Mouse (Mus musculus): ENCODE results near the gene Wnt5b. TPM values are rescaled to one million over a fixed set of nuclear protein-coding genes. Genes with fewer than 3 reads are reported as not detected.

Wnt5b gene
- polyA plus RNA-seq, 2 experiments: 0.26 to 0.50 TPM

- peak; percentile 50 to 60 (median 60) for DNase-seq (ENCODE audit: low read depth in 3 of 3, low spot score in 3 of 3)
- Histone ChIP-seq H3K9me3 (ENCODE audit: control insufficient read depth, low read length) (no peaks in the 10 kb centered on the region), H3K27me3 (ENCODE audit: control insufficient read depth, insufficient read depth, low read length) (no peaks in the 10 kb centered on the region), H3K36me3 (replicated peaks; ENCODE audit: control insufficient read depth, insufficient read depth, low read depth) (no peaks in the 10 kb centered on the region), H3K4me2 (ENCODE audit: low read depth) (peak within 1 kb of the TSS; percentile 47), H3K4me1 (replicated peaks; ENCODE audit: control insufficient read depth in 2 of 2, insufficient read depth in 2 of 2, low read length in 1 of 2) (peaks cover 0 to 12% of the 10 kb centered on the region in 2 experiments; a peak in 3 of 4 replicates), H3K27ac (no peak within 1 kb of the TSS), H3K9ac (replicated peaks) (no peak within 1 kb of the TSS), H3K4me3 (ENCODE audit: insufficient read depth in 1 of 2, low read depth in 2 of 2, low read length in 2 of 2) (0 out of 4 replicates have a peak within 1 kb of the TSS, but pooled peaks of 1 of the 2 experiments have one; percentile 17)
- peak; percentile 77 for ATAC-seq (ENCODE audit: insufficient read depth)
- WGBS (ENCODE audit: insufficient replicate concordance): 2% methylated on average over 12 of the region's 12 CpGs
- TF ChIP-seq EP300 (IDR thresholded peaks at IDR 0.05; ENCODE audit: low read depth) (no peak), CTCF (IDR thresholded peaks at IDR 0.05; ENCODE audit: low read depth) (no peak)
Observed at GRCm38 (mm10) chr6:119417354-119417753, 126.8 kb downstream of the Wnt5b start, which contains the start of gene Adipor2. TSS of gene Adipor2 (minus strand) at chr6:119417704.

GRCm38 (mm10) chr6:119416643-119417042 lies 127.5 kb downstream of the Wnt5b start:
- DNase-seq (ENCODE audit: low read depth in 3 of 3, low spot score in 3 of 3): no peak
- Histone ChIP-seq H3K4me3 (ENCODE audit: insufficient read depth in 1 of 2, low read depth in 2 of 2, low read length in 2 of 2) (no peak overlapping the region), H3K36me3 (replicated peaks; ENCODE audit: control insufficient read depth, insufficient read depth, low read depth) (no peaks in the 10 kb centered on the region), H3K4me1 (replicated peaks; ENCODE audit: control insufficient read depth in 2 of 2, insufficient read depth in 2 of 2, low read length in 1 of 2) (peaks cover 0 to 12% of the 10 kb centered on the region in 2 experiments; a peak in 3 of 4 replicates), H3K27me3 (ENCODE audit: control insufficient read depth, insufficient read depth, low read length) (no peaks in the 10 kb centered on the region), H3K9me3 (ENCODE audit: control insufficient read depth, low read length) (no peaks in the 10 kb centered on the region), H3K4me2 (ENCODE audit: low read depth) (peak overlapping the region; percentile 47), H3K9ac (replicated peaks) (no peak overlapping the region), H3K27ac (no peak overlapping the region)
- 48% methylated on average over 6 of the region's 6 CpGs for WGBS (ENCODE audit: insufficient replicate concordance)
- ATAC-seq (ENCODE audit: insufficient read depth): no peak
- TF ChIP-seq EP300 (IDR thresholded peaks at IDR 0.05; ENCODE audit: low read depth) (no peak), CTCF (IDR thresholded peaks at IDR 0.05; ENCODE audit: low read depth) (no peak)

- whole genome bisulfite sequencing (ENCODE audit: insufficient replicate concordance): 60% methylated on average over 15 of the region's 15 CpGs
- Histone ChIP-seq H3K4me1 (replicated peaks; ENCODE audit: control insufficient read depth in 2 of 2, insufficient read depth in 2 of 2, low read length in 1 of 2) (peaks cover 0 to 5% of the 10 kb centered on the region in 2 experiments; a peak in 2 of 4 replicates), H3K9ac (replicated peaks) (no peak overlapping the region), H3K27ac (no peak overlapping the region), H3K9me3 (ENCODE audit: control insufficient read depth, low read length) (no peaks in the 10 kb centered on the region), H3K4me3 (ENCODE audit: insufficient read depth in 1 of 2, low read depth in 2 of 2, low read length in 2 of 2) (no peak overlapping the region), H3K27me3 (ENCODE audit: control insufficient read depth, insufficient read depth, low read length) (no peaks in the 10 kb centered on the region), H3K4me2 (ENCODE audit: low read depth) (no peak overlapping the region), H3K36me3 (replicated peaks; ENCODE audit: control insufficient read depth, insufficient read depth, low read depth) (no peaks in the 10 kb centered on the region)
- ATAC-seq (ENCODE audit: insufficient read depth) (no peak), DNase-seq (ENCODE audit: low read depth in 3 of 3, low spot score in 3 of 3) (no peak)
- TF ChIP-seq CTCF (IDR thresholded peaks at IDR 0.05; ENCODE audit: low read depth): no peak
Observed at GRCm38 (mm10) chr6:119414262-119415043, 129.7 kb downstream of the Wnt5b start.

GRCm38 (mm10) chr6:119412588-119412987 lies 131.6 kb downstream of the Wnt5b start:
- ATAC-seq (ENCODE audit: insufficient read depth): no peak
- no peak overlapping the region for H3K4me3 ChIP-seq (ENCODE audit: insufficient read depth in 1 of 2, low read depth in 2 of 2, low read length in 2 of 2)
- no peaks in the 10 kb centered on the region for H3K27me3 ChIP-seq (ENCODE audit: control insufficient read depth, insufficient read depth, low read length)
- DNase-seq (ENCODE audit: low read depth in 3 of 3, low spot score in 3 of 3): no peak
- no peak for TF ChIP-seq EP300 (IDR thresholded peaks at IDR 0.05; ENCODE audit: low read depth)
- no peak for TF ChIP-seq CTCF (IDR thresholded peaks at IDR 0.05; ENCODE audit: low read depth)
- no peak overlapping the region for H3K27ac ChIP-seq
- H3K4me2 ChIP-seq (ENCODE audit: low read depth): no peak overlapping the region
- no peak overlapping the region for H3K9ac ChIP-seq (replicated peaks)
- H3K36me3 ChIP-seq (replicated peaks; ENCODE audit: control insufficient read depth, insufficient read depth, low read depth): no peaks in the 10 kb centered on the region
- H3K4me1 ChIP-seq (replicated peaks; ENCODE audit: control insufficient read depth in 2 of 2, insufficient read depth in 2 of 2, low read length in 1 of 2): peaks cover 0 to 5% of the 10 kb centered on the region in 2 experiments; a peak in 2 of 4 replicates
- 70% methylated on average over 4 of the region's 4 CpGs for WGBS (ENCODE audit: insufficient replicate concordance)
- no peaks in the 10 kb centered on the region for H3K9me3 ChIP-seq (ENCODE audit: control insufficient read depth, low read length)

- no peak overlapping the region for H3K9ac ChIP-seq (replicated peaks)
- H3K4me3 ChIP-seq (ENCODE audit: insufficient read depth in 1 of 2, low read depth in 2 of 2, low read length in 2 of 2): no peak overlapping the region
- WGBS (ENCODE audit: insufficient replicate concordance): 69% methylated on average over 3 of the region's 3 CpGs
- ATAC-seq (ENCODE audit: insufficient read depth) (no peak), DNase-seq (ENCODE audit: low read depth in 3 of 3, low spot score in 3 of 3) (no peak)
- H3K27me3 ChIP-seq (ENCODE audit: control insufficient read depth, insufficient read depth, low read length): no peaks in the 10 kb centered on the region
- no peak overlapping the region for H3K4me2 ChIP-seq (ENCODE audit: low read depth)
- no peak for TF ChIP-seq CTCF (IDR thresholded peaks at IDR 0.05; ENCODE audit: low read depth)
- TF ChIP-seq EP300 (IDR thresholded peaks at IDR 0.05; ENCODE audit: low read depth): no peak
- no peaks in the 10 kb centered on the region; a peak in 1 of 4 replicates for H3K4me1 ChIP-seq (replicated peaks; ENCODE audit: control insufficient read depth in 2 of 2, insufficient read depth in 2 of 2, low read length in 1 of 2)
- no peaks in the 10 kb centered on the region for H3K36me3 ChIP-seq (replicated peaks; ENCODE audit: control insufficient read depth, insufficient read depth, low read depth)
- H3K27ac ChIP-seq: no peak overlapping the region
- no peaks in the 10 kb centered on the region for H3K9me3 ChIP-seq (ENCODE audit: control insufficient read depth, low read length)
Observed at GRCm38 (mm10) chr6:119411511-119411910, 132.6 kb downstream of the Wnt5b start.

Measured in liver, embryonic 14.5 days (tissue).